Mouse (Mus musculus) lung, postnatal 25 days (tissue): Measurements from ENCODE around the gene Arf4.
A peak's percentile ranks its signal among the peaks of the same experiment; 100 is the strongest.

Source experiments
- DNase-seq: peaks from one replicate; pipeline ENCODE4 v3.0.0; 2022; ENCODE audit warnings: low spot score

Arf4 gene

DNA sequence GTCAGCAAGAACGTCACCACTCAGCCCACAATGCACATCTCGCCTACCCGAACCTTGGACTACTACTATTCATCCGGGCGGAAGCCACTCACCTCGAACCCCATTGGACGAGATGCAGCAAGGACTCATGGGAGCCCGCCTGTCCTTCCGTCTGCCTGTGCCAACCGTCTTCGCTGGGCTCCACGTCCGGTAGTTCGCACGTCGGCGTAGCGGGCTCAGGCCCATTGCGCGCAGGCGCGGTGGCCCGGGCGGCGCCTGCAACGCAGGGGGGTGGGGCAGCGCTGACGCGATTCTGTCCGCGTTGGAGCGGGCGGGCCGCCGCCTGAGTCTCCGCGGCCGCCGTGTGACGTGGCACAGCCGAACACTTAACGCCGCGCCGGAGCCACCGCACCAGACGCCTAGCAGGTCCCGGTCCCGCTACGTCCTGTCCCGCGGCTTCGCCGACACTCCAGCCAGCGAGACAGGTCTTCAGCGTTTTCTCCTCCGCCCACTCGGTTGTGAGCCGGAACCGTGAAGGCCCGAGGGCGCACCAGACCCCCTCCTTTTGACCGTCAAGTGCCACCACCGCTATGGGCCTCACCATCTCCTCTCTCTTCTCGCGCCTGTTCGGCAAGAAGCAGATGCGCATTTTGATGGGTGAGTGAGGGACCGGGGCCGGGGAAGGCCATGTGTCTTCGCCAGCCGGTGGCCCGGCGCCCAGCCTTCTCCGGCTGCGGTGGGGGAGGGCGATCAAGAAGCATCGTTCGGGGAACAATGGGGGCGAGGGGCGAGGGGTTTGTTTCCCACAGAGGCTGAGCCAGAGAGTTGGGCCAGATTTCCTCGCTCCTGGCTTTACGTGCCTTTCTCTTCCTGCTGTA, at the start of gene Arf4:
Gene Arf4 (plus strand): TSS at position 224 of the 857 bp plus-strand sequence.
- DNase-seq = peak; percentile 99

DNA sequence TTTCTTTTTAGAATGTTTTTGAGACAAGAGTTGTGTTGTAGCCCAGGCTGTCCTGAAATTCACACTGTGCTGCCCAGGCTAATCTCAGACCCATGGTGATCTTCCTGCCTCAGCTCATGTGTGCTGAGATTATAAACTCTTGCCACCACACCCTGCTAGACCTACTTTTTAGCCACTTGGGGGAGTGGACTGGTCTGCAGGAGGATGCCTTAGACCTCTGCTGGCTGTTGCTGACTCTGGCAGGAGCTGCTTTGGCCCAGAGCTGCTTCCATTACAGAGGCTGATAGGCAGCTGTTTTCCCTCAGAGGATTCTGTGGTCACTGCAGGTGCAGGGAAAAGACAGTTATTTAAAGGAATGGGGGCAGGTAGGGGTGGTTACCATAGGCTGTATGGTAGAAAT, 46.5 kb upstream of the Arf4 start:
- no peak for DNase-seq

- no peak for DNase-seq
Observed at GRCm38 (mm10) chr14:26593281-26593895, 44.5 kb upstream of the Arf4 start.

GRCm38 (mm10) chr14:26595167-26595566, 42.7 kb upstream of the Arf4 start:
- DNase-seq = no peak

- DNase-seq = no peak
Observed at GRCm38 (mm10) chr14:26595695-26596365, 42.0 kb upstream of the Arf4 start.

DNA sequence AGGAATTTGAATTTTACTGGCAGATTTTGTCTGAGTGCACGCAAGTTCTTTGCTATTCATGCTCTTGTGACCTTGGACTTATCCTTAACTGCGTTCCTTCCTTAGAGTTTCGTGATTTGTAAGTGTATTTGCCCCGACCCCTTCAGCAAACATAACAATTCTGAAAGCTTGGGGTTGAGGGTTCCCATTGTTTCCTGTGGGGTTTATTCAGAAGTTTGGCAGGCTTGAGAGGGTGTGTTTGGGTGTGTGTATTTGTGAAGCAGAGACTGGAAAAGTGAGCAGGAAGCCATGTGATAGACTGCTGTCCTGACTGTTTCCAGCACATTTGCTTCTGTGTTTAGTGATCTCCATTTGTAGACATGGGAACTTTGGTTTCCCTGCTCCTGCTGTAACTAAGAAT, 32.5 kb upstream of the Arf4 start:
- DNase-seq = no peak

- no peak for DNase-seq
Observed at GRCm38 (mm10) chr14:26609674-26610073, 28.2 kb upstream of the Arf4 start.

DNA sequence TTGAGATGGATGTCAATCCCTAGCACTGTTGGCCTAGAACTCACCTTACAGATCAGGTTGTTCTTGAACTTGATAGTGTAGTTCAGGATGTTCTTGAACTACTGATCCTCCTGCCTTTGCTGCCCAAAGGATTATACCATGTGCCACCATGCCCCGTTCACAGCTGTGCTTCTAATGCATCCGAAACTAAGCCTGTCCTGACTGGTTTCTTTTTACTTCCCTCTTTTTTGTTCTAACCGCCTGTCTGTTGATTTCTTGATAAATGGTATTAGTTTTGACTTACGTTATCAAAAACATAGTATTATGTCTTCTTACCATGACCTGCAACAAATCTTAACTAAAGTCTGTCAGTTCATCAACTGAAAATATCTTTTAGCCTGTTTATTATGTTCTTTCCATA, 27.2 kb upstream of the Arf4 start:
- DNase-seq = no peak

- DNase-seq = no peak
Observed at GRCm38 (mm10) chr14:26625301-26625700, 12.6 kb upstream of the Arf4 start.

GRCm38 (mm10) chr14:26626605-26627140, 11.2 kb upstream of the Arf4 start:
- DNase-seq = no peak

DNA sequence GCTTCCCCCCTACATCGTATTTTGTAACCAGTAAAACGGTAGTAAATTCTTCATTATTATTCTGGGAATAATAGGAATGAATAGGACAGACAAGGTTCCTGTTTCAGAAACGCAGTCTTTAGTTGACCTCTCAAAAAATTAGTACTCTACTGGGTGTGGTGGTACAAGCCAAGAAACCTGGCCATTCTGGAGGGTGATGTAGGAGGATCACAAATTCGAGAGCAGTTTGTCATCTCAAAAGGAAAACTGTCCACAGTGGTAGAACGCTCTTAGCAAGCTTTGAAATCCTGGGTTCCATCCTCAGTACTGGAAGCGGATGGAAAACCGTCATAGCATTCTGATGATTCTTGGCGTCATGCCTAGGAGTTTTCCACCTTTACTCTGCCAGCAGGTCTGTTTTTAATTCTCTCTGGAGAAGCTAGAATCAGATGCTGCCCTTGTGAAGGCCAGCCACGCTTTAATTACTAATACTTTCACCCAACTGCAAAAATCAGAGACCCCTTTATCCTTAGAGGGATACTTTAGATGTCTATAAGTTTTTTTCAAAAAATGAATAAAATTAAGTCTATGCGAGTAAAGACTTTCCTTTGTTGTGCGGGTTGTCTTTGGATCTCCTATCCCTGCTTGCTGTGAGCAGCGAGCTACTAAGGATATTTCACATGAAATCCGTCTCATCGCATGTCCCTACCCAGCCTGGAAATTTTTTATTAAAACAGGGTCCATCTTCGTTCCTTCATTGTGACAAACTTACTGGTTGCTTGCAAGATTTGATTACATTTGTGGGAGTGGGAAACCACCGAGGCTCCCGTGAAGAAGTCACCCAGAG, 636 bp upstream of the Arf4 start:
- DNase-seq = no peak

DNA sequence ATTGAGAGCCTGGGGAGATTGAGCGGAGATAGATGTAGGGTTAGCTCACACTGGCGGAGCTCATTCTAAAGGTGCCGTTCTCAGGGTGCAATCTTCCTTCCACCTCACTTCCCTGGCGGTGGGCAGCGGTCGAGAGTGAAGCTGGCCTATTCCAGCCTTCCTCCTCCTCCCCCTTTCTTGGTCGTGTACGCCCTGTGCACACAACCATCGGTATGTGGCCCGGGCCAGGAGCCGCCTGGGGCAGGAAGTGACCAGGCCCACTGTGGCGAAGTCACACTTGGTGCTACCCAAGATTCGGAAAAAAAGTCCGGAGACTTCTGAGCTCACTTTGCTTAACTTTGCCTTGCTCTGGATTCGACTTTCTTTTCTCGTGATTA, 822 bp downstream of the Arf4 start:
- DNase-seq = peak; percentile 70

DNA sequence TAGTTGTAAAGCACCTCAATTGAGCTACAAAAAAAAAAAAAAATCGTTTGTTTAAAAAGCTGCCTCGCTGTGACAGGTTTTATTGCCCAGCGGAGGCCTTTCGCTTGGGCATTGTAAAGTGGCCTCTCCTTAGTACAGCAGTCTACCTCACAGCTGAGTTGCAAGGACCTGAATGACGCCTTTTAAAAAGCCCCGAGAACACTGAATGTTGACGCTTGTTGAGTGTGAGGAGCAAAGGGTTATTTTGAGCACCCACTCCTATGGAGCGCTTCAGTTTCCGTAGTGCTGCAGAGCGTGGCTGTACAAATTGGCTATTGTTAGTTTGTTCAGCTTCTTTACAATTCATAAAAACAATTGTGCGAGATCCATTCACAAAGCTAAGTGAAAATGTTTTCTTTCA, 1.4 kb downstream of the Arf4 start:
- DNase-seq = no peak

GRCm38 (mm10) chr14:26639961-26640360, 2.1 kb downstream of the Arf4 start:
- peak; percentile 28 for DNase-seq

DNA sequence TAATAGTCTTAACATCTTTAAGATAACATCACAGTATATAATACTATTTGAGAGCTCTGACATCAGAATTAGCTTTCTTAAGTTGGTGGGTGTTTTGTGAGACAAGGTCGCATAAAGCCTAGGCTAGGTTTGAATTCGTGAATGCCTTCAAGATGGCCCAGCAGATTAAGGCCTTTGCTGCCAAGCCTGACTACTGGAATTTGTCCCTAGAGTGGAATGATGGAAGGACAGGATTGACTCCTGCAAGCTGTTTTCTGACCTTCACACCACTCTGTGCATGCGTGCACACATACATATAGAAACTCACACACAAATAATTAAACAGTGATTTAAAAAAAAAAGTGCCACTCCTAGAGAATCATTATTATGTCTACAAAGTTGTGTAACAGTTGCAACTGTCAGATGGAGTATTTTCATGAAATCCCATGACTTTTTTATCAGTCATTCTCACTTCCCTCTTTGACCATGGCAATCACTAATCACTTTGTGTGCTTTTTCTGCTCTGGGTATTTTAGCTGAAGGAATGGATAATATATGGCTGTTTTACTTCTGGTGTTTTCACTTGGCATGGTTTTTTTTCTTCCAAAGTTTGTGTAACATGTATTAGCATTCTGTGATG, 5.2 kb downstream of the Arf4 start:
- no peak for DNase-seq

DNA sequence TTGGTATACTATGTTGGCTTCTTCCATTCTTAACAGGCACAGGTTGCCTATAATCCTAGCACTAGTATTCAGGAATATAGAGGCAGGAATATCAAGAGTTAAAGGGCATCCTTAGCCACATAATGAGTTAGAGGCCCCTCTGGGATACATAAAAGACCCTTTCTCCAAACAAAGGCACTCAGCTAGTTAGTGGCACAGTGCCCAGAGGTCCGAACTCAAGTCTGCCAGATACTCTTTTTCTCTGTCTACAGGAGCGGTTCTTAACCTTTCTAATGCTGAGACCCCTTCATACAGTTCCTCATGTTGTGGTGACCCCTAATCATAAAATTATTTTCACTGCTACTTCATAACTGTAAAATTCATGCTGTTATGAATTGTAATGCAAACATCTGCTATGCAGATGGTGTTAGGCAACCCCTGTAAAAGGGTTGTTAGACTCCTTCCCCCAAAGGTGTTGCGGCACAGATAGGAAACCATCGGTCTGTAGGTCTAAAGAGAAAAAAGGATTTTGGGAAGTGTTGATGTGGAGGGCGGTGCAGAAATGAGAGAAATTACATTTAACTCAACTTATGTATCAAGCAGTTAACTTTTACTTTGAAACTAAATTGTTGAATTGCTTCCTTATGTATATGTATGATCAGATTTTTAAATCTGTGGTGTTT, 8.2 kb downstream of the Arf4 start:
- DNase-seq = no peak

- DNase-seq = no peak
Observed at GRCm38 (mm10) chr14:26647811-26648210, 9.9 kb downstream of the Arf4 start.

DNA sequence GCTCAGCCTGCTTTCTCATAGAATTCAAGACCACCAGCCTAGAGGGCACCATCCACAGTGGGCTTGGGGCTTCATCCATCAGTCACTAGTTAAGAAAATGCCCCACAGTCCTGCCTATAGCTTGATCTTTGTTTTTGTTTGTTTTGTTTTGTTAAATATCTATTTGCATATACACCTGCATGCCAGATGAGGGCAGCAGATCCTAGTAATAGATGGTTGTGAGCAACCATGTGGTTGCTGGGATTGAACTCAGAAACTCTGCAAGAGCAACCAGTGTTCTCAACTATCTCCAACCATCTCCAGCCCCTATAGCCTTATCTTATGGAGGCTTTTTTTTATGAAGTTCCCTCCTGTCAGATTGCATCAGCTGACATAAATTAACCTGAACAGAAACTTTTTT, 14.0 kb downstream of the Arf4 start:
- no peak for DNase-seq

- DNase-seq = no peak
Observed at GRCm38 (mm10) chr14:26658178-26658577, 20.3 kb downstream of the Arf4 start.

DNA sequence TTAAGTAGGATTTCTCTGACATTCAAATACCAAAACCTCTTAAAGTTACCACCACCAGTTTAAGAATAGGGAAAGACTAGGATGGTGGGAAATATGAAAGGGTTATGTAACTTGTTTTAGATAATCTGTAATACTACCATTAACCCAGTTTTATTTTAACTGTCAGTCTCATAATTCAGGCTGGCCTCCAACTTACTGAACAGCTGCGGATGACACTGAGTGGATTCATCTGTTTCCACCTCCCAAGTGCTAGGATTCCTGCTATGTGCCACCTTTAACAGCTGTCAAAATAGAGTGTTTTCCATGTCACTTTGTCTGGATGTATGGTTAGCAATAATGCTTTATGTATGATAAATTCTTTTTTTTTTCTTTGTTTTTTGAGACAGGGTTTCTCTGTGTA, 22.4 kb downstream of the Arf4 start:
- DNase-seq = no peak

DNA sequence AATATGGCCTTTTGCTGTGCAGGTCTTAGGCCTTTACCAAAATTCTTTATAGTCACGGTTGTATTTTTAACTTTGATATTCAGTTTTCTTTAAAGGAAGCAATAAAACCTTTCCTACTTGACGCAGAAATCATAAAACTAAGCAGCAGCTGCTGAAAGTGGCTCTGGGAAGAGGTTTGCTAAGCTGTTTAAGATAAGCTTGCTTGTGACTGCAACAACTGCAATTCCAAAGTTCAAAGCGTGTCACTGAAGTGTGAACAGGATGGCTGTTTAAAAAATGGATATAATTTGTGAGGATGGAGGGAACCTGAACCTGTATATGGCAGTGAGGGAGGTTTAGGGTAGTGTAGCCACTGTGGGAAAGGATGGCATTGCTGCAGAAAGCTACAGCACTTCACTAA, 24.1 kb downstream of the Arf4 start:
- DNase-seq = no peak
